Mouse (Mus musculus): Measurements from ENCODE around the gene Serpinc1.

DNA sequence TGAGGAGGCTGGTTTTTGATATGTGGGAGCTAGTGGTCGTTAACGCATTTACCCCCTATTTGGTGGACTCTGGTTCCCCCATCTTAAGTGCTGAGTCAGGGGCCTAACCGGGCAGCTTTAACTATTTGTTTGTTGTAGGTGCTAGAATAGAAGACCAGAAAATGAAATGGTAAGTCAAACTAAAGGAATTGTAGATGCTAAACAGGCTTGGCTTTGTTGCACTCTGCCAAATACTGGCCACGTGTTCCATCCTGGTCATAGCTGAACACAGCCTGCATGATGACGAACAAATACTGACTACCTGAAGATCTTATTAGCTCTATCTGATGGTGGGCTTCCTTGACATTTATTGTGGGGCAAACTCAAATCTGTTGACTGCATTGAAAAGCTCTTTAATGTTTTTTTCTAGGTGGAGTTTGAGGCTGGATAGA, 58.0 kb downstream of the Serpinc1 start:
- TF ChIP-seq CTCF (conservative IDR thresholded peaks at IDR 0.05; ENCODE audit: low read length) (no peak), NANOG (IDR thresholded peaks at IDR 0.05; ENCODE audit: borderline replicate concordance, low read length) (no peak), POU5F1 (IDR thresholded peaks at IDR 0.05; ENCODE audit: borderline replicate concordance, low read length) (no peak)
